Mouse (Mus musculus) liver, embryonic 12.5 days (tissue): ENCODE measurements around the gene Gm17581. TPM values are rescaled to one million over a fixed set of nuclear protein-coding genes. Genes with fewer than 3 reads are reported as not detected.
"Not testable (repeated sequence)": the region's sequence is repeated elsewhere in the genome, so short reads cannot be mapped to it uniquely, and the experiment has no call there.

Experiments used
- ATAC-seq: fragments of 200-750 bp; cut with Nextera tagmentation; 2 replicates; pipeline ENCODE4 v1.8.0; 2017; ENCODE audit warnings: moderate number of reproducible peaks, mild to moderate bottlenecking, moderate library complexity
- H3K27ac ChIP-seq: fragments of 300-500 bp; sonication (generic); 2 replicates; pipeline ENCODE4 v1.5.1; 2016; ENCODE audit warnings: mild to moderate bottlenecking
- H3K27me3 ChIP-seq: fragments of 300-500 bp; sonication (generic); replicated peaks from 2 replicates; pipeline ENCODE4 v1.6.1; 2016; ENCODE audit warnings: mild to moderate bottlenecking, moderate library complexity
- H3K36me3 ChIP-seq: fragments of 300-500 bp; sonication (generic); 2 replicates; pipeline ENCODE4 v1.6.1; 2016; ENCODE audit warnings: mild to moderate bottlenecking, moderate library complexity
- H3K4me1 ChIP-seq: fragments of 300-500 bp; sonication (generic); 2 replicates; pipeline ENCODE4 v1.6.1; 2016
- H3K4me2 ChIP-seq: fragments of 300-500 bp; sonication (generic); 2 replicates; pipeline ENCODE4 v1.6.1; 2016; ENCODE audit warnings: mild to moderate bottlenecking, moderate library complexity
- H3K4me3 ChIP-seq: fragments of 300-500 bp; sonication (generic); 2 replicates; pipeline ENCODE4 v1.5.1; 2016; ENCODE audit warnings: mild to moderate bottlenecking, moderate library complexity
- H3K9ac ChIP-seq: fragments of 300-500 bp; sonication (generic); 2 replicates; pipeline ENCODE4 v1.6.1; 2016; ENCODE audit warnings: mild to moderate bottlenecking, moderate library complexity
- H3K9me3 ChIP-seq: fragments of 300-500 bp; sonication (generic); replicated peaks from 2 replicates; pipeline ENCODE4 v1.6.1; 2016; ENCODE audit warnings: mild to moderate bottlenecking, moderate library complexity
- WGBS: fragments of 180-500 bp; shearing (Covaris S2); methylation state at CpG from one replicate; pipeline ENCODE4 v1.1.7; 2016; ENCODE audit not compliant: insufficient replicate concordance; 5-methylcytosine and 5-hydroxymethylcytosine counted together
- polyA plus RNA-seq: library from polyadenylated mRNA; unstranded; fragments of >200 nt; fragmentation: Nextera tagmentation; extraction: Ambion mirVana; gene quantifications from 2 replicates; pipeline ENCODE4 v1.2.1, GENCODE M21; 2016

The Gm17581 gene
- polyA plus RNA-seq, 1 experiment from 2014 or later, result not detected

DNA sequence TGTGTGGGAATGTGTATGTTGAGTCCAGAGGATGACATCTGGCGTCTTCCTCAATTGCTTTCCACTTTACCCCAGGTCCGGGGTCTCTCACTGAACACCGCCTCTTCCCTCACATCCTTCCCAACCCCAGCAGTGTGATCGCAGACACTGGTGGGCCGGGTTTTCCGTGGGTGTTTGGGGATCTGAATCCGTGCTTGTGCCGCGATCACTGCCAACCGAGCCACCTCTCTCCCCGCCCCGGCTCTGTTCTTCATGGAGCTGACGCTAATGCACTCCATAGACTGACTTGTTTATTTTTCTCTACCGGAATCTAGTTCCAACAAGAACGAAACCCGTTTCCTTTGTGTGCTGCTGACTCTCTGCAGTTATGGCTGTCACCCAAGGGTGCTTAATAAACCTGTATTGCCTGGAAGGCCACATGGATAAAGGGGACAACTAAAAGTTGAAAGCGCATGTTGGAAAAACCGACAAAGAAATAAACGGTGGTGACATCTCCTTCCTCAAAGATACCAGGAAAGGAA, 34.2 kb downstream of the Gm17581 start:
- Histone ChIP-seq H3K4me2 (no peak overlapping the region), H3K4me1 (no peaks in the 10 kb centered on the region), H3K27me3 (no peaks in the 10 kb centered on the region), H3K36me3 (peaks cover 25% of the 10 kb centered on the region), H3K9ac (no peak overlapping the region), H3K4me3 (no peak overlapping the region), H3K9me3 (no peaks in the 10 kb centered on the region), H3K27ac (no peak overlapping the region)
- no peak for ATAC-seq
- 80% methylated on average over 19 of the region's 19 CpGs for WGBS

DNA sequence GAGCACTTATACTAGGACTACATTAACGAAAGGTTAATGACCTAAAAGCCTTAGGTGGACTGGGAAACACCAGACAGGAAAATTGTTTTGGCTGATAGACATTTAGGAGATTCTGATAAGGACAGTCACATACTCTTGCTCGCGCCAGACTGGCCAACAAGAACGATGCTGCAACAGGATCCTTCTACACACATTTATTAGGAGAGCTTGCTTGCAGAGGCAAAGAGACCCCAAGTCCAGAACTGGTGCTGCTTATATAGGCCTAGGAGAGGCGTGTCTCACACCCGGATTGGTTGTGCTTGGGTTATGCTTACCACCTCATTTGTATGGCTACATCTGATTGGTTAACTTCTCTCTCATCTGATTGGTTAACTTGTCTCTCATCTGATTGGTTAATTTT, 37.2 kb downstream of the Gm17581 start:
- 81% methylated on average over 6 of the region's 6 CpGs for WGBS

DNA sequence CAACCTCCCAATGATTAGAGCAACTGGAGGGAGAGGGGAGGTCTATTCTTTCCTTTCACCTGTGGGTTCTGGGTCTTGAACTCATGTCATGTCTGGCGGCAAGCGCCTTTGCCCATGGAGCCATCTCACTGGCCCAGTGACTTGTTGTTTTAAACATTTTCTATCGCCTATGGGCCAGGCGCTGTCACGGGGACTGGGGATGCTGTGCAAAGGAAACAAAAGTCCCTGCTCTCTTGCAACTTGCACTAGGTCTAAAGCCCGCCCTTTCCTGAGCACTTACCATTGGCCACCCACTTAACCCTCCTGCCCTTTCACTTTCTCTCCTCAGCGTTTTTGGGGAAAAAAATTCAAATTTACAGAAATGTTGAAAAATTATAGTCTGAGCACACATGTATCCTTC, 38.8 kb downstream of the Gm17581 start:
- Histone ChIP-seq H3K4me3 (no peak overlapping the region), H3K9me3 (no peaks in the 10 kb centered on the region), H3K4me2 (no peak overlapping the region), H3K4me1 (no peaks in the 10 kb centered on the region), H3K27ac (no peak overlapping the region), H3K9ac (no peak overlapping the region), H3K27me3 (no peaks in the 10 kb centered on the region), H3K36me3 (peaks cover 8% of the 10 kb centered on the region; the same call in 1 of the 2 replicates)
- WGBS, result 52% methylated on average over 7 of the region's 7 CpGs
- ATAC-seq, result no peak

More for the DNA sequence above, 37.2 kb downstream of the Gm17581 start:
- H3K4me3 ChIP-seq, H3K9me3 ChIP-seq, H3K27me3 ChIP-seq, H3K4me2 ChIP-seq, H3K27ac ChIP-seq, H3K9ac ChIP-seq, ATAC-seq, H3K4me1 ChIP-seq: not testable (repeated sequence)
- H3K36me3 ChIP-seq, result peaks cover 17% of the 10 kb centered on the region

DNA sequence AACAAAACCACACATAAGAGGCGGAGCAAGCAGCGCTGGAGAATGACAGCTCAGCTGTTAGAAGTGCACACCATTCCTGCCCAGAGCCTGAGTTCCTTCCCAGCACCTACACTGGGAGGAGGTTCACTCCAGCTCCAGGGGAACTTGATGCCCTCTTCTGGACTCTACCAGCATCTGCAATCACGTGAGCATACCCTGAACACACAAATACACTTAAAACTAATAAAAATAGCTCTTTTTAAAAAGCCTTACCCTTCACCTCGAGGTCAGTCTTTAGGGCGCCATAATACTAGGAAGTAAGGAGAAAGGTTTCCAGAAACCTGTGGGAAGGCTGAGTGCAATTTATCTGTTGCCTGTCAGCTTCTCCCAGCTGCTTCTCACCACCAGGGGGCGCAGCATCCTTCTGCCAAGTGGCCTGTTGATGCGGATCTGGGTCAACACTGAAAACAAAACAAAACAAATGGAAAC, 39.5 kb downstream of the Gm17581 start:
- Histone ChIP-seq H3K9me3 (no peaks in the 10 kb centered on the region), H3K27me3 (no peaks in the 10 kb centered on the region), H3K9ac (no peak overlapping the region), H3K27ac (no peak overlapping the region), H3K36me3 (peaks cover 1% of the 10 kb centered on the region; the same call in 1 of the 2 replicates), H3K4me1 (peaks cover 4% of the 10 kb centered on the region), H3K4me3 (no peak overlapping the region), H3K4me2 (peak overlapping the region; percentile 27; the same call in 1 of the 2 replicates)
- 11% methylated on average over 7 of the region's 7 CpGs for WGBS
- ATAC-seq, result no peak

DNA sequence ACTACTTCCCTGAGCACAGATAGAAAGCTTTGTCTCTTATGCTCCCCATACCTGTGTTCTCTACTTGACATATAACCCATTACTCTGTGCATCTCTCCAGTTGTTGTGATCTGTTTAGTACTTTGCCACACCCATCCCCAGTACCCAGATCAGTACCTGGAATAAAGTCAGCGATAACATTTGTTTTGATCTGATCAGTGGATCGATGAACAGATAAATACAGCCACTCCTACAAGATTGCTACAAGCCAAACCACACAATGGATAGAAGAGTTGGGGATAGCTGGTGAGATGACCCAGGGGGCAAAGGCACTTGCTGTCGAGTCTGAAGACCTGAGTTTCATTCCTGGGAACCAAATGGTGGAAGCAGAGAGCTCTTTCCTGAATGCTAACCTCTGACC, 40.4 kb downstream of the Gm17581 start:
- no peaks in the 10 kb centered on the region for H3K27me3 ChIP-seq
- H3K4me2 ChIP-seq, result no peak overlapping the region
- no peaks in the 10 kb centered on the region for H3K36me3 ChIP-seq
- no peak for ATAC-seq
- WGBS, result 66% methylated on average over 3 of the region's 3 CpGs
- no peaks in the 10 kb centered on the region for H3K9me3 ChIP-seq
- no peak overlapping the region for H3K27ac ChIP-seq
- H3K4me3 ChIP-seq, result no peak overlapping the region
- peaks cover 12% of the 10 kb centered on the region for H3K4me1 ChIP-seq
- no peak overlapping the region for H3K9ac ChIP-seq

DNA sequence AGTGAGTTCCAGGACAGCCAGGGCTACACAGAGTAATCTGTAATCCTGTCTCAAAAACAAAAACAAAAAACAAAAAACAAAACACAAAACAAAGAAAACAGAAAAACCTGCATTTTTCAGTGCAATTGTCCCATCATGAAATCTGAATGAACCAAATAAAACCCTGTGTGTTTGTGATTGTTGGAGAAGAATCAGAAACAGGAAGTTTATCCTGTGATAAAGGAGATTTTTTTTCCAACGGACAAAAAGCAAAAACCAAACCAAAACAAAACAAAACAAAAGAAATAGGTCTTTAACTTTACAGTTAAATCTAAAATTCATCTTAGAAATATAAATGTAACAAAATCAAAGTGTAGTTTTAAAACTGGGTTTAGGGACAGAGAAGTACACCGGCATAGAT, 41.1 kb downstream of the Gm17581 start:
- H3K4me1 ChIP-seq, result peaks cover 17% of the 10 kb centered on the region
- H3K9me3 ChIP-seq, result no peaks in the 10 kb centered on the region
- no peak overlapping the region for H3K4me3 ChIP-seq
- H3K4me2 ChIP-seq, result no peak overlapping the region
- ATAC-seq, result no peak
- H3K9ac ChIP-seq, result no peak overlapping the region
- no peaks in the 10 kb centered on the region for H3K36me3 ChIP-seq
- no peaks in the 10 kb centered on the region for H3K27me3 ChIP-seq
- no peak overlapping the region for H3K27ac ChIP-seq
- 52% methylated on average over 2 of the region's 2 CpGs for WGBS

DNA sequence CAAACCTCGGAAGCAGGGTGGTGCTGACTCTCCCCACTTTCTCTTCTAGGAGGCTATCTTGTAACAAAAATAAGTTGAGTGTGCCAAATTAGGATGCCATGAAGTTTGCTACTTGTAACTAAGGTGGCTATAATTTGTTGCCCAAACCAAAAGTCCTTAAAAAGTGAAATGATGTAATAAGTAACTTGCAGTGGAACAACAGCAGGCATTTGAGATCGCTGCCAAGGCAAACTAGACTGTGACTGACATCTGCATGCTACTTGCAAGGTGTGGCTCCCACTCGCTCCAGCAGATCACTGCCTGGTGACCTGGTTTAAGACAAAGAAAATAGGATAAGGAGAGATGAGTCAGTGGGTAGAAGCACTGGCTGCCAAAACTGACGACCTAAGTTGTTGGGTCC, 42.5 kb downstream of the Gm17581 start:
- no peak for ATAC-seq
- WGBS, result 71% methylated on average over 4 of the region's 4 CpGs
- no peak overlapping the region for H3K9ac ChIP-seq

DNA sequence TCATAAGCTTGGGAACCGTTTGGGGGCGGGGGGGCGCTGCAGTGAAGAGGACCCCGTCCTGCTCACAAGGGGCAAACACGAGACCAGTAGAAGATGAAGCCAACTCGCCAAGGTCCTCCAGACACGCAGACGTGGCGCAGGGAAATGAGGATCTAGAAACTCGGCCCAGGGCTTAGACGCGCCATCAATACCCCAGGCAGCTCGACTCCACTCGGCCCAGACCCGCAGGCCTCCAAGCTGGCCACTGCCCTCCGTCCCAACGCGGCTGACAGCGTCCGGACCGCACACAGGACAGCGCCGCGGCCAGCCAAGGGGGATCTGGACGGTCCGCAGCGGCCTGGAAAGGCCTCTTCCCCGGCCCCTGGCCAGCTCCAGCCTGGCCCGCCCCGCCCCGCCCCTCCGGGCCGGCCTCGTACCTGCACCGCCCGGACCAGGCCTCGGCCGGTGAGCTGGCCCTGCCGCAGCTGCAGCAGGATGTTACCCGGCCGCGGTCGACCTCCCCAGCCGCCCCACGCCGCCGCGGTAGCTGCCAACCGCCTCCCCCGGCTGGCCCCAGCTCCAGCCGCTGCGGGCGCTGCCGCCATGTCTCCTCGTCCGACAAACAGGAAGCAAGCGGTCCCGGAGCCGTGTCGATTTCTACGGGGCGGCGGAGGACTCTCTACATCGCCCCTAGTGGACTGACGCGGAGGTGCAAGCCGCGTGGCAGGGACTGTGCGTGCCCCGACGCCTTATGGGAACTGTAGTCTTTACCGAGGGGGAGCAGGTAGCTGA, 43.8 kb downstream of the Gm17581 start, which contains the start of gene Trpc4ap:
Gene Trpc4ap, minus strand, starts transcription at position 662 of the 771 bp plus-strand sequence.
- ATAC-seq, result peak; percentile 95
- peaks cover 12% of the 10 kb centered on the region for H3K36me3 ChIP-seq

More for the DNA sequence above, 42.5 kb downstream of the Gm17581 start:
- 0 out of 2 replicates have a peak, but pooled peaks cover 3% of the 10 kb centered on the region for H3K36me3 ChIP-seq
- no peaks in the 10 kb centered on the region for H3K9me3 ChIP-seq
- no peak overlapping the region for H3K4me3 ChIP-seq
- no peaks in the 10 kb centered on the region for H3K27me3 ChIP-seq
- peaks cover 18% of the 10 kb centered on the region for H3K4me1 ChIP-seq
- no peak overlapping the region for H3K4me2 ChIP-seq
- no peak overlapping the region for H3K27ac ChIP-seq

DNA sequence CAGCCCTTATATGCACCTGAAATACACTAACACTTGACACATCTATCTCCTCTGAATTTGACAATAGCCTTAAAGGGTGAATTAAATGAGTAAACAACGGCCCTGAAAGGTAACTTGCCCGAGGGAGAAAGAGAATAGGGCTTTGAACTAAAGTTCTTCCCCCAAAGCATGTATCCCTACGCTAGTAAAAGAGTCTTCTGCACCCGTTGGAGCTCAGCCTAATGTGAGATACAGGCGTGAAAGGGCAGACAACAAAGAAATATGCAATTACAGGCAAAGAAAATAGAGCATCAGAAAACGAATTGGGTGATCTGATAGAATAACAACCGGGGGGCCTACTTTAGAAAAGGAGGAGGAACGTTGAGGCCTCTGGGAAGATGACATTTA, 44.3 kb downstream of the Gm17581 start:
- H3K27ac ChIP-seq, result peak overlapping the region; percentile 84

More for the DNA sequence above, 43.8 kb downstream of the Gm17581 start, which contains the start of gene Trpc4ap:
- Histone ChIP-seq H3K4me1 (peaks cover 18% of the 10 kb centered on the region), H3K27ac (peak within 1 kb of the TSS; percentile 84), H3K9ac (peak within 1 kb of the TSS; percentile 91), H3K27me3 (no peaks in the 10 kb centered on the region), H3K4me2 (peak within 1 kb of the TSS; percentile 88), H3K4me3 (peak within 1 kb of the TSS; percentile 83), H3K9me3 (no peaks in the 10 kb centered on the region)
- under 1% methylated on average over 72 of the region's 72 CpGs for WGBS

DNA sequence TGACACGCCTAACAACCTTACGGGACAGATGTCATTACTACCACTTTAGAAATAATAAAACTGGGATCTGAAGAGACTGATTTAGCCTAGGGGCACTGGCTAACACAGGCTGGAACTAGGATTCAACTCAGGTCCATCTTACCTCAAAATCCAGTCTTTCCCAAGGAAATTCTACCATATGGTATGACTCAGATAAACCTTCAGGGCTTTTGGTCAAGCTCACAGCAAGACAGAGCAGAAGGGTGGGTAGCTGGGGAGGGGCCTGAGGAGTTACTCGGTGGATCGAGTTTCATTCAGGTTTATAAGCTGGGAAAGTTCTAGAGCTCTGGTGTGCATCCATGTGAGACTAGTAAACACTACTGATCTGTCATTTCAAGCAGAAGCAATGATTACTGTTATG, 46.5 kb downstream of the Gm17581 start:
- H3K27me3 ChIP-seq, result no peaks in the 10 kb centered on the region
- H3K9ac ChIP-seq, result no peak overlapping the region
- H3K27ac ChIP-seq, result no peak overlapping the region
- no peaks in the 10 kb centered on the region for H3K9me3 ChIP-seq
- peaks cover 22% of the 10 kb centered on the region for H3K36me3 ChIP-seq
- H3K4me1 ChIP-seq, result peaks cover 18% of the 10 kb centered on the region
- no peak overlapping the region for H3K4me2 ChIP-seq
- 79% methylated on average over 4 of the region's 4 CpGs for WGBS
- no peak for ATAC-seq
- no peak overlapping the region for H3K4me3 ChIP-seq

More for the DNA sequence above, 44.3 kb downstream of the Gm17581 start:
- peak overlapping the region; percentile 91 for H3K9ac ChIP-seq
- no peak for ATAC-seq
- peak overlapping the region; percentile 88 for H3K4me2 ChIP-seq
- H3K36me3 ChIP-seq, result peaks cover 15% of the 10 kb centered on the region
- no peaks in the 10 kb centered on the region for H3K9me3 ChIP-seq
- 4% methylated on average over 8 of the region's 8 CpGs for WGBS
- H3K27me3 ChIP-seq, result no peaks in the 10 kb centered on the region
- H3K4me3 ChIP-seq, result peak overlapping the region; percentile 83
- peaks cover 18% of the 10 kb centered on the region for H3K4me1 ChIP-seq

DNA sequence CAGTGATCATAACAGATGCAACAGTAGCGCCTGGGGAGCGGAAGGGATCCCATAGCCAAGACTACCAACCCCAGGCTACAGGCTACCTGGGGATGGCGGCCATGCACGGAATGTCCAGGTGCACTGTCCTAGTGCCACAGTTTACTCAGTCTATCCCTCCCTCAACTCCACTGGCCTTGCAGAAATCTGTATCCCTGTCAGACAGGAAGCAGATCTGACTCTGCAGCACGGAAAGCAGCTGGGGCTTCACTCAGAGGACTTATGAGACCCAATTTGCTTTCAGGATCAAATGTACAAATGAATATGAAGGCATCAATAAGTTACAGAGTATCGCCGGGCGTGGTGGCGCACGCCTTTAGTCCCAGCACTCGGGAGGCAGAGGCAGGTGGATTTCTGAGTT, 47.9 kb downstream of the Gm17581 start:
- Histone ChIP-seq H3K4me2 (no peak overlapping the region), H3K9ac (no peak overlapping the region), H3K4me3 (no peak overlapping the region), H3K27ac (no peak overlapping the region), H3K36me3 (peaks cover 28% of the 10 kb centered on the region), H3K9me3 (no peaks in the 10 kb centered on the region), H3K27me3 (no peaks in the 10 kb centered on the region), H3K4me1 (peaks cover 23% of the 10 kb centered on the region)
- ATAC-seq, result no peak
- WGBS, result 87% methylated on average over 11 of the region's 11 CpGs

DNA sequence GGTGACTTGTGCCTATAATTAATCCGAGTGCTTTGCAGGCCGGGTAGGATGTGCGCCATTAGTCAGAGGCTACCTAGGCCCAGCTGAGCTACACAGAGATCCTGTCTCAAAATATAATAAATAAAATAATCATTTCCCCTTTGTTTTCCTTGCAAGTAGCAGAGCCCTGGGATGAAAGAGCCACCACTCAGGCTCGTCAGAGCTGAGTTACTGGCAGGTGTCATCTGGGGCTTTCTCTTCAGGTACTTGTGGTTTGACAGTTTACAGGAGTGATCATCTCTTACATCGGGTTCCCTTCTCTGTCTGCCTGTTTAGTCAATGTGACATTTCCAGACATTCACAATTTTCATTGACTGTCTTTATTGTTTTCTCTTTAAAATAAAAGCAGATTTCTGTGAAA, 49.1 kb downstream of the Gm17581 start:
- Histone ChIP-seq H3K9me3 (no peaks in the 10 kb centered on the region), H3K27ac (no peak overlapping the region), H3K9ac (no peak overlapping the region), H3K36me3 (peaks cover 28% of the 10 kb centered on the region), H3K4me3 (no peak overlapping the region), H3K4me1 (peaks cover 30% of the 10 kb centered on the region), H3K27me3 (no peaks in the 10 kb centered on the region), H3K4me2 (no peak overlapping the region)
- ATAC-seq, result no peak
- 86% methylated on average over 5 of the region's 5 CpGs for WGBS
